9 mouse cellular contexts compared by ENCODE assay signal in the genomic region with DNA sequence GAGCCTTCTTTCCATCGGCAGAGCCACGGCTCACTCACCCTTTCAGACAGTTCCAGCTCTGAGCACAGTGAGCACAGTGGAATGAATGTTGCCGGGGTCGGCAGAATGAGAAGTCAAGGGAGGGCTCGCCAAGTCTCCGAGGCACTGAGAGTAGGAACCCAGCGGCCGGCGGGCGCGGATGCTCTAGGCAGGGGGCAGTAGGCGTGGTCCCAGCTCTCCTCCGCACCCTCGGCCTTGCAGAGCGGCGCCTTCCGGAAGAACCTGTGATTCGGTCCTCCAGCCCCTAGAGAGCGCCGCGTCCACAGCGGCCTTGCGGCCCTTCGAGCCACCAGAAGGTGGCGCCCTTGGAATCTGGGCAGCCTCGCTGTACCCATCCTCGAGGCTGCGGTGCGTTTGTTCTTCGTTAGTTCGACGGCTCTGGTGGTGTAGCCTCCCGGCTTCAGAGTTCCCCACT. TPM values are rescaled to one million over a fixed set of nuclear protein-coding genes. Genes with fewer than 3 reads are reported as not detected.
DNase-seq lines count a peak whose midpoint lies in the region; ATAC-seq and TF ChIP-seq lines count a peak whose summit lies in the region.
"Had no signal": no experiment of that assay in that cellular context is flagged by ENCODE, and none has a peak within 500 bp of the region (broad histone marks: within the 10 kb centered on the region; RNA-seq: fewer than 3 reads in every experiment).

No protein-coding gene starts in this region.

- TF ChIP-seq POLR2A in liver, adult 2 months (IDR thresholded peaks at IDR 0.05; ENCODE audit: extremely low read depth, insufficient read depth, low read length), result no peak

- 0 out of 2 replicates have a peak, but pooled peaks cover 5% of the 10 kb centered on the region for H3K9me3 ChIP-seq in heart, embryonic 12.5 days (replicated peaks)
- H3K9me3 ChIP-seq in midbrain, postnatal 0 days (ENCODE audit: low read length), result no peaks in the 10 kb centered on the region; the same call in 1 of the 2 replicates

- peak overlapping the region; percentile 26 for H3K4me3 ChIP-seq in heart, embryonic 12.5 days
- no peak overlapping the region for H3K4me3 ChIP-seq in liver, adult 2 months (ENCODE audit: insufficient read depth, low read depth, low read length)
- H3K4me3 ChIP-seq in midbrain, postnatal 0 days (ENCODE audit: low read depth, low read length), result peak overlapping the region; percentile 17; the same call in 1 of the 2 replicates
- H3K4me3 ChIP-seq: erythroblast, embryonic 14.5 days had no signal

- TF ChIP-seq CTCF in liver, adult 2 months (IDR thresholded peaks at IDR 0.05; ENCODE audit: low read depth, low read length), result peak; percentile 45
- TF ChIP-seq CTCF in midbrain, postnatal 0 days (IDR thresholded peaks at IDR 0.05), result peak; percentile 73

- H3K79me2 ChIP-seq in liver, adult 2 months (ENCODE audit: control insufficient read depth, insufficient read depth, low read length), result no peaks in the 10 kb centered on the region

- DNase-seq in layer of hippocampus, postnatal 10 days (ENCODE audit: low spot score in 2 of 2), result peak; percentile 34 to 37
- DNase-seq in layer of hippocampus, adult 18-20 months (ENCODE audit: low spot score in 2 of 2), result no peak
- DNase-seq in c-Kit-positive CD71-negative TER-119-negative erythroid progenitor cells, embryonic 14.5 days (ENCODE audit: low read depth), result peak; percentile 26
- DNase-seq in liver, adult 2 months (ENCODE audit: extremely low read depth, low read depth, low spot score), result no peak
- DNase-seq in midbrain, postnatal 0 days (ENCODE audit: low spot score), result peak; percentile 43
- DNase-seq in left cerebral cortex, adult 8-10 months (ENCODE audit: low spot score in 2 of 2), result no peak

- peaks cover 18% of the 10 kb centered on the region; the same call in 1 of the 2 replicates for H3K27me3 ChIP-seq in heart, embryonic 12.5 days (replicated peaks)
- H3K27me3 ChIP-seq in liver, adult 2 months (ENCODE audit: control insufficient read depth, insufficient read depth, low read length), result no peaks in the 10 kb centered on the region
- no peaks in the 10 kb centered on the region for H3K27me3 ChIP-seq in midbrain, postnatal 0 days (ENCODE audit: insufficient read depth, low read length)

- peaks cover 16% of the 10 kb centered on the region for H3K4me1 ChIP-seq in heart, embryonic 12.5 days (replicated peaks)
- no peaks in the 10 kb centered on the region for H3K4me1 ChIP-seq in liver, adult 2 months (ENCODE audit: control insufficient read depth, insufficient read depth, low read length)
- H3K4me1 ChIP-seq in midbrain, postnatal 0 days (ENCODE audit: insufficient read depth, low read length), result 0 out of 2 replicates have a peak, but pooled peaks cover 4% of the 10 kb centered on the region

- ATAC-seq in heart, embryonic 12.5 days (ENCODE audit: insufficient number of reproducible peaks, low FRiP score), result peak; percentile 22; the same call in 1 of the 2 replicates
- peak; percentile 55; the same call in 1 of the 2 replicates for ATAC-seq in midbrain, postnatal 0 days (ENCODE audit: low FRiP score)
- no peak for ATAC-seq in cerebellum, adult (ENCODE audit: insufficient number of reproducible peaks, low FRiP score, low TSS enrichment)

- no peaks in the 10 kb centered on the region for H3K36me3 ChIP-seq in heart, embryonic 12.5 days
- H3K36me3 ChIP-seq in liver, adult 2 months (ENCODE audit: control insufficient read depth, insufficient read depth, low read length), result no peaks in the 10 kb centered on the region
- H3K36me3 ChIP-seq in midbrain, postnatal 0 days (ENCODE audit: insufficient read depth, low read length), result peaks cover 4% of the 10 kb centered on the region; the same call in 1 of the 2 replicates

- 25% methylated on average over 33 of the region's 33 CpGs for WGBS in heart, embryonic 12.5 days
- WGBS in liver, adult 2 months, result 36% methylated on average over 33 of the region's 33 CpGs
- 24% methylated on average over 33 of the region's 33 CpGs for WGBS in midbrain, postnatal 0 days

- H3K9ac ChIP-seq in heart, embryonic 12.5 days, result no peak overlapping the region
- no peak overlapping the region for H3K9ac ChIP-seq in liver, adult 2 months (ENCODE audit: low read depth, low read length)
- peak overlapping the region; percentile 14; the same call in 1 of the 2 replicates for H3K9ac ChIP-seq in midbrain, postnatal 0 days (replicated peaks; ENCODE audit: low read length, poor library complexity, severe bottlenecking)

- H3K27ac ChIP-seq in heart, embryonic 12.5 days (ENCODE audit: poor library complexity, severe bottlenecking), result no peak overlapping the region
- no peak overlapping the region for H3K27ac ChIP-seq in liver, adult 2 months (replicated peaks; ENCODE audit: insufficient read depth, low read depth, low read length)
- H3K27ac ChIP-seq in midbrain, postnatal 0 days (ENCODE audit: low read depth, low read length), result no peak overlapping the region

- H3K4me2 ChIP-seq in heart, embryonic 12.5 days, result peak overlapping the region; percentile 61
- peak overlapping the region; percentile 27 for H3K4me2 ChIP-seq in midbrain, postnatal 0 days (ENCODE audit: low read depth, low read length, poor library complexity, severe bottlenecking)

RNA-seq across cellular contexts. Expression of a gene that starts 1.5 kb away (rescaled TPM):
- 1 to 10 TPM; 1.8 to 1.9 TPM for total RNA-seq in layer of hippocampus, postnatal 10 days (2021)
- total RNA-seq in layer of hippocampus, adult 18-20 months (2021), result 1 to 10 TPM in 1 of 2 experiments, under 1 TPM in 1; 0.84 to 1.3 TPM
- 0.23 TPM in 1 of 2 replicates, not detected in the other for polyA plus RNA-seq in heart, embryonic 12.5 days (2016; fragmentation: Nextera tagmentation; extraction: Ambion mirVana)
- under 0.01 and 0.13 TPM in 2 replicates for total RNA-seq in liver, adult 2 months (2014; rRNA removed)
- polyA plus RNA-seq in liver, adult 2 months (2012; rRNA removed), result 0.09 TPM in 1 of 2 replicates, not detected in the other
- total RNA-seq in midbrain, postnatal 0 days (2014; rRNA removed), result 6.3 and 8.7 TPM in 2 replicates
- polyA plus RNA-seq in midbrain, postnatal 0 days (2015; fragmentation: Nextera tagmentation; extraction: Ambion mirVana), result 1.7 and 2.5 TPM in 2 replicates
- total RNA-seq in left cerebral cortex, adult 8-10 months (2022), result 1 to 10 TPM; 1.3 to 2.5 (median 1.6) TPM
- polyA plus RNA-seq: erythroblast, embryonic 14.5 days had no signal

RNA-seq across cellular contexts. Expression of a gene that starts 25.9 kb away (rescaled TPM):
- 10 to 100 TPM; 11.6 to 13.6 TPM for total RNA-seq in layer of hippocampus, postnatal 10 days (2021)
- total RNA-seq in layer of hippocampus, adult 18-20 months (2021), result 10 to 100 TPM; 11.9 to 13.0 TPM
- polyA plus RNA-seq in heart, embryonic 12.5 days (2016; fragmentation: Nextera tagmentation; extraction: Ambion mirVana), result 1.6 and 2.0 TPM in 2 replicates
- total RNA-seq in liver, adult 2 months (2014; rRNA removed), result under 0.01 and 0.20 TPM in 2 replicates
- polyA plus RNA-seq in liver, adult 2 months (2012; rRNA removed), result 0.15 and 0.53 TPM in 2 replicates
- total RNA-seq in midbrain, postnatal 0 days (2014; rRNA removed), result 28.3 and 28.4 TPM in 2 replicates
- polyA plus RNA-seq in midbrain, postnatal 0 days (2015; fragmentation: Nextera tagmentation; extraction: Ambion mirVana), result 12.8 and 14.4 TPM in 2 replicates
- 10 to 100 TPM; 28.9 to 30.7 (median 29.7) TPM for total RNA-seq in left cerebral cortex, adult 8-10 months (2022)
- polyA plus RNA-seq: erythroblast, embryonic 14.5 days had no signal

RNA-seq across cellular contexts. Expression of a gene that starts 26.8 kb away (rescaled TPM):
- total RNA-seq in layer of hippocampus, postnatal 10 days (2021), result 1 to 10 TPM; 3.3 to 3.6 TPM
- 1 to 10 TPM; 2.0 to 3.4 TPM for total RNA-seq in layer of hippocampus, adult 18-20 months (2021)
- polyA plus RNA-seq in heart, embryonic 12.5 days (2016; fragmentation: Nextera tagmentation; extraction: Ambion mirVana), result 1.6 and 2.0 TPM in 2 replicates
- 1.7 and 1.9 TPM in 2 replicates for total RNA-seq in liver, adult 2 months (2014; rRNA removed)
- polyA plus RNA-seq in liver, adult 2 months (2012; rRNA removed), result 3.2 and 7.8 TPM in 2 replicates
- total RNA-seq in midbrain, postnatal 0 days (2014; rRNA removed), result 3.8 and 4.4 TPM in 2 replicates
- polyA plus RNA-seq in midbrain, postnatal 0 days (2015; fragmentation: Nextera tagmentation; extraction: Ambion mirVana), result 0.48 and 0.56 TPM in 2 replicates
- 1 to 10 TPM; 2.5 to 5.2 (median 4.0) TPM for total RNA-seq in left cerebral cortex, adult 8-10 months (2022)

RNA-seq across cellular contexts. Expression of a gene that starts 38.8 kb away (rescaled TPM):
- not detected for total RNA-seq in layer of hippocampus, postnatal 10 days (2021)
- not detected for total RNA-seq in layer of hippocampus, adult 18-20 months (2021)
- polyA plus RNA-seq in heart, embryonic 12.5 days (2016; fragmentation: Nextera tagmentation; extraction: Ambion mirVana), result not detected in 2 replicates
- total RNA-seq in liver, adult 2 months (2014; rRNA removed), result not detected in 2 replicates
- polyA plus RNA-seq in liver, adult 2 months (2012; rRNA removed), result not detected in 2 replicates
- 0.09 and 0.16 TPM in 2 replicates for total RNA-seq in midbrain, postnatal 0 days (2014; rRNA removed)
- 0.27 TPM in 2 replicates for polyA plus RNA-seq in midbrain, postnatal 0 days (2015; fragmentation: Nextera tagmentation; extraction: Ambion mirVana)
- total RNA-seq in left cerebral cortex, adult 8-10 months (2022), result not detected
- polyA plus RNA-seq: erythroblast, embryonic 14.5 days had no signal

RNA-seq across cellular contexts. Expression of a gene that starts 38.8 kb away (rescaled TPM):
- 1 to 10 TPM in 1 of 2 experiments, under 1 TPM in 1; 0.98 to 1.4 TPM for total RNA-seq in layer of hippocampus, postnatal 10 days (2021)
- total RNA-seq in layer of hippocampus, adult 18-20 months (2021), result 1 to 10 TPM in 1 of 2 experiments, under 1 TPM in 1; 0.76 to 1.3 TPM
- polyA plus RNA-seq in heart, embryonic 12.5 days (2016; fragmentation: Nextera tagmentation; extraction: Ambion mirVana), result 0.13 TPM in 1 of 2 replicates, not detected in the other
- not detected in 2 replicates for total RNA-seq in liver, adult 2 months (2014; rRNA removed)
- polyA plus RNA-seq in liver, adult 2 months (2012; rRNA removed), result not detected in 2 replicates
- total RNA-seq in midbrain, postnatal 0 days (2014; rRNA removed), result 0.28 and 0.93 TPM in 2 replicates
- polyA plus RNA-seq in midbrain, postnatal 0 days (2015; fragmentation: Nextera tagmentation; extraction: Ambion mirVana), result 0.86 and 0.99 TPM in 2 replicates
- total RNA-seq in left cerebral cortex, adult 8-10 months (2022), result under 1 TPM; 0.40 to 0.82 (median 0.62) TPM

Comparison
In these comparisons a context has a peak if more than half of its experiments do, and no peak if none do; other contexts are left out.
1. DNase-seq: peak in layer of hippocampus, postnatal 10 days (2 of 2), c-Kit-positive CD71-negative TER-119-negative erythroid progenitor cells, embryonic 14.5 days (single experiment) and midbrain, postnatal 0 days (single experiment); none in layer of hippocampus, adult 18-20 months (0 of 2), liver, adult 2 months (single experiment) and left cerebral cortex, adult 8-10 months (0 of 2).
2. RNA of a gene that starts 25.9 kb away (total RNA-seq): 28.9 to 30.7 TPM in left cerebral cortex, adult 8-10 months, 28.3 to 28.4 TPM in midbrain, postnatal 0 days, 11.6 to 13.6 TPM in layer of hippocampus, postnatal 10 days and 11.9 to 13.0 TPM in layer of hippocampus, adult 18-20 months; under 0.01 to 0.20 TPM in liver, adult 2 months; every median in the first group is over 10 times any median in the second.